Mouse (Mus musculus): ENCODE measurements around the gene Nell2.

- TF ChIP-seq CTCF (IDR thresholded peaks at IDR 0.05; ENCODE audit: extremely low read depth, insufficient read length, insufficient replicate concordance, low read depth, low read length) (no peak), POLR2A (IDR thresholded peaks at IDR 0.05; ENCODE audit: low read depth, low read length) (no peak)
Measured at GRCm38 (mm10) chr15:95333229-95333628, 195.1 kb downstream of the Nell2 start.

Measured in small intestine, adult 2 months (tissue).